Mouse (Mus musculus): ENCODE results near the gene Dnah2. TPM values are rescaled to one million over a fixed set of nuclear protein-coding genes. Genes with fewer than 3 reads are reported as not detected.

Dnah2 gene
- polyA plus RNA-seq, 1 experiment from 2014 or later, result 1.7 TPM

DNA sequence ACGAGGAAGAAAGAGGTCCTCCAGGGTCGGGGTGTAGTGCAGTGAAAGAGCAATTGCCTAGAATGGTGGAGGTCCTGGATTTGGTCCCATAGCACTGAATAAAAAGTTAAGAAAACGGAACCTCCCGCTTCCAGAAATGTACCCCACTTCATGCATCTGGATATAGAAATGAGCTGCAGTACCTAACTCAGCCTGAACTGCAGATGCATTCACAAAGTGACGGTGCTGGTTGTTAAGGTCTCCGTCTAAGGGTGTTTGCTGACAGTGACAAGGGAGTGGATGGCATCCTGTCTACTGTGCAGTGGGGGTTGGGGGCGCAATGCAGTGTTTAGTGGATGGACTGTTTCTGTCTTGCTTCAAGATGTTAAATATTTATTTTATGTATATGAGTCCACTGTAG, 162.2 kb downstream of the Dnah2 start:
- H3K36me3 ChIP-seq (ENCODE audit: poor library complexity, severe bottlenecking), result no peaks in the 10 kb centered on the region
- H3K4me3 ChIP-seq, result no peak overlapping the region
- peaks cover 18% of the 10 kb centered on the region; the same call in 1 of the 2 replicates for H3K4me1 ChIP-seq
- H3K27ac ChIP-seq, result no peak overlapping the region
- no peaks in the 10 kb centered on the region for H3K9me3 ChIP-seq (replicated peaks)
- no peak overlapping the region for H3K4me2 ChIP-seq
- WGBS, result 75% methylated on average over 7 of the region's 7 CpGs
- ATAC-seq, result no peak
- no peaks in the 10 kb centered on the region for H3K27me3 ChIP-seq
- H3K9ac ChIP-seq, result no peak overlapping the region

DNA sequence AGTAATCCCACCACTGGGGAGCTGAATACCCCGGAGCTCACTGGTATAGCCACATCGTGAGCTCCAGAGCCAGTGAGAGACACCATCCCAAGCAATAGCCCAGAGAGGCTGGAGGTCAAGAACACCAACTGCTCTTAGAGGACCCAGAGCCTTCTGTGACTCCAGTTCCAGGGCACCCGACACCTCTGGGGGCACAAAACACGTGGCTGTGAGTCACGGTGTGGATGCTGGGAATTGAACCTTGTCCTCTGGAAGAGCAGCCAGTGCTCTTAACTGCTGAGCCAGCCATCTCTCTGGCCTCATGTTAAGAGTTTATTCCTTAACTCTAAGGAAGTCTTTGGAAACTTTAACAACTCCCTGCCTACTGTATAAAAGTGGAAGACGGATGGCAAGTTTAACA, 163.9 kb downstream of the Dnah2 start:
- 83% methylated on average over 6 of the region's 6 CpGs for WGBS
- Histone ChIP-seq H3K4me1 (peaks cover 14% of the 10 kb centered on the region; the same call in 1 of the 2 replicates), H3K4me2 (no peak overlapping the region), H3K27me3 (no peaks in the 10 kb centered on the region), H3K9ac (no peak overlapping the region), H3K4me3 (no peak overlapping the region), H3K36me3 (ENCODE audit: poor library complexity, severe bottlenecking) (no peaks in the 10 kb centered on the region), H3K27ac (no peak overlapping the region), H3K9me3 (replicated peaks) (no peaks in the 10 kb centered on the region)
- ATAC-seq, result no peak

DNA sequence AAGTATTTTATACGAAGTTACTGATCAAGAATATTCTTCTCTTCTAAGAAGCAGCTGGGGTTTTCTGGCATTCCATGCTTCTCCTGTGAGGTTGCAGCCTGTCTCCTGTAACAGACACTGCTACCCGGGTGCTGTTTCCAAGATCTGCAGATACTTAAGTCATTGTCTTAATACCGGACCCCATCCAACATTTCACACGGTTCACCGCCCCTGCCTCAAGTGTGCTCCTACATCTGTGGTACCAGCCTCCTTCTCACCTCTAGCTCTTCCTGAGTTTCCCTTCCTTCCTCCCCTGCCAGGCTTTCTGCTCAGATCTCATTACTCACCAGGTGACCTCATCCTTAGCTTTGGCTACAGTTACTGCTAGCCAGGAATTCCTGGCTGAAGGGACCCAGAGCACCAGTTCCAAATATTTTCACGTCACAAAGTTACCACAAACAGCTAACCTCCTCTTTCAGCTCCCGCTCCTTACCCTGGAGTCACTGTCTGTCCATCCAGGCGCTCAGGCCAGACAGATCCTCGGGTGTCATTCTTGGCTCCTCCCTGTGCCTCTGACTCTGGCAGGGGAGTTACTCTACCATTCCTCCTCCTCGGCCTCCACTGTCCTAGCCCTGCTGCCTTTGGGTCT, 166.3 kb downstream of the Dnah2 start:
- H3K27ac ChIP-seq, result no peak overlapping the region
- ATAC-seq, result no peak
- H3K9me3 ChIP-seq (replicated peaks), result no peaks in the 10 kb centered on the region
- 71% methylated on average over 10 of the region's 10 CpGs for WGBS
- no peak overlapping the region for H3K4me2 ChIP-seq
- 0 out of 2 replicates have a peak, but pooled peaks cover 9% of the 10 kb centered on the region for H3K4me1 ChIP-seq
- H3K9ac ChIP-seq, result no peak overlapping the region
- H3K36me3 ChIP-seq (ENCODE audit: poor library complexity, severe bottlenecking), result no peaks in the 10 kb centered on the region
- H3K27me3 ChIP-seq, result no peaks in the 10 kb centered on the region
- no peak overlapping the region for H3K4me3 ChIP-seq

DNA sequence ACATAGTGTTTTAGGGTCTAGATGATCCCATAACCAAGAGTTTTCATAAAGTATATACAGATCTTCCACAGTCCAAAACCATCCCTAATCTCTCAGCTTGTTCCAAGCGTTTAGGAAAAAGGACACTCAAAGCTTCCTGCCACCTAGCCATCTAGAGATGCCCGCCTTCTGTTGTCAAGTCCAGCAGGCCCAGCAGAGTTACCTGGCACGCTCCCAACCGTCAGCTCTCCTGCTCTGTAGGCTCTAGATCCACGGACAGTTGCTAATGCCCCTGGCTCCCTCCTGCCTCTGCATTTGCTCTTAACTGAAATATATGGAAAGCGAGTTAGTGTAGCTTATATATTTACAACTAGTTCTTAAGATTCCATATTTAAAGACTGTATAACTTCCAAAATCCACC, 167.6 kb downstream of the Dnah2 start:
- ATAC-seq, result no peak

GRCm38 (mm10) chr11:69379600-69379999, 169.3 kb downstream of the Dnah2 start:
- 94% methylated on average over 3 of the region's 3 CpGs for WGBS
- H3K36me3 ChIP-seq (ENCODE audit: poor library complexity, severe bottlenecking), result no peaks in the 10 kb centered on the region
- H3K9ac ChIP-seq, result no peak overlapping the region
- H3K4me3 ChIP-seq, result no peak overlapping the region
- no peak for ATAC-seq
- no peaks in the 10 kb centered on the region for H3K9me3 ChIP-seq (replicated peaks)
- no peak overlapping the region for H3K4me2 ChIP-seq
- H3K27ac ChIP-seq, result no peak overlapping the region
- no peaks in the 10 kb centered on the region for H3K27me3 ChIP-seq
- 0 out of 2 replicates have a peak, but pooled peaks cover 9% of the 10 kb centered on the region for H3K4me1 ChIP-seq

More for the DNA sequence above, 167.6 kb downstream of the Dnah2 start:
- H3K9ac ChIP-seq, result no peak overlapping the region
- H3K36me3 ChIP-seq (ENCODE audit: poor library complexity, severe bottlenecking), result no peaks in the 10 kb centered on the region
- H3K4me1 ChIP-seq, result 0 out of 2 replicates have a peak, but pooled peaks cover 9% of the 10 kb centered on the region
- 81% methylated on average over 6 of the region's 6 CpGs for WGBS
- no peaks in the 10 kb centered on the region for H3K27me3 ChIP-seq
- no peak overlapping the region for H3K4me2 ChIP-seq
- H3K27ac ChIP-seq, result no peak overlapping the region
- no peak overlapping the region for H3K4me3 ChIP-seq
- no peaks in the 10 kb centered on the region for H3K9me3 ChIP-seq (replicated peaks)

DNA sequence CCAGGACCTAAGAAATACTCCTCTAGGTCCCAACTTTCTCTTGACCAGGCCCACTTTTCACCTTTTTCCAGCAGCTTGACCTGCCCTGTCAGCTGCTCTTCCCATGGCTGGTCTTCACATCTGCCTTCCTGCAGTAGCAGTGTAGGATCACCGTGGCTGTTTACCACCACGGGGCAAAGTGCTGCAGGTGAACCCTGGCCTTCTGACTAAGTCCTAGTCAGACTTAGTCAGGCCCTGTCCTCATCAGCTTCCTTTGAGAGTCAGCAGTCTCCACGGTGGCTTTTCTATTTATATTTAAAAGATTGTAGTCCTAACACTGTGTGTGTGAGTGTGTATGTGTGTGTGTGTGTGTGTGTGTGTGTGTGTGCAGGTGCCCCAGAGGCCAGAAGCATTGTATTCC, 171.1 kb downstream of the Dnah2 start:
- ATAC-seq, result no peak
- peaks cover 16% of the 10 kb centered on the region; the same call in 1 of the 2 replicates for H3K4me1 ChIP-seq
- no peak overlapping the region for H3K4me3 ChIP-seq
- 81% methylated on average over 3 of the region's 3 CpGs for WGBS
- H3K4me2 ChIP-seq, result no peak overlapping the region
- no peak overlapping the region for H3K27ac ChIP-seq
- no peak overlapping the region for H3K9ac ChIP-seq
- no peaks in the 10 kb centered on the region for H3K27me3 ChIP-seq
- 0 out of 2 replicates have a peak, but pooled peaks cover 3% of the 10 kb centered on the region for H3K36me3 ChIP-seq (ENCODE audit: poor library complexity, severe bottlenecking)
- H3K9me3 ChIP-seq (replicated peaks), result no peaks in the 10 kb centered on the region

- no peak for ATAC-seq
- Histone ChIP-seq H3K9ac (no peak overlapping the region), H3K9me3 (replicated peaks) (no peaks in the 10 kb centered on the region), H3K4me3 (no peak overlapping the region), H3K27me3 (no peaks in the 10 kb centered on the region), H3K27ac (no peak overlapping the region), H3K36me3 (ENCODE audit: poor library complexity, severe bottlenecking) (0 out of 2 replicates have a peak, but pooled peaks cover 5% of the 10 kb centered on the region), H3K4me1 (peaks cover 30% of the 10 kb centered on the region), H3K4me2 (no peak overlapping the region)
- 85% methylated on average over 4 of the region's 4 CpGs for WGBS
Observed at GRCm38 (mm10) chr11:69375646-69376045, 173.3 kb downstream of the Dnah2 start.

GRCm38 (mm10) chr11:69373223-69373965, 175.5 kb downstream of the Dnah2 start:
- Histone ChIP-seq H3K4me2 (no peak overlapping the region), H3K27ac (peak overlapping the region; percentile 85; the same call in 1 of the 2 replicates), H3K9me3 (replicated peaks) (no peaks in the 10 kb centered on the region), H3K9ac (no peak overlapping the region), H3K4me3 (no peak overlapping the region), H3K36me3 (ENCODE audit: poor library complexity, severe bottlenecking) (0 out of 2 replicates have a peak, but pooled peaks cover 5% of the 10 kb centered on the region), H3K4me1 (peaks cover 39% of the 10 kb centered on the region), H3K27me3 (no peaks in the 10 kb centered on the region)
- ATAC-seq, result no peak
- 93% methylated on average over 16 of the region's 16 CpGs for WGBS

DNA sequence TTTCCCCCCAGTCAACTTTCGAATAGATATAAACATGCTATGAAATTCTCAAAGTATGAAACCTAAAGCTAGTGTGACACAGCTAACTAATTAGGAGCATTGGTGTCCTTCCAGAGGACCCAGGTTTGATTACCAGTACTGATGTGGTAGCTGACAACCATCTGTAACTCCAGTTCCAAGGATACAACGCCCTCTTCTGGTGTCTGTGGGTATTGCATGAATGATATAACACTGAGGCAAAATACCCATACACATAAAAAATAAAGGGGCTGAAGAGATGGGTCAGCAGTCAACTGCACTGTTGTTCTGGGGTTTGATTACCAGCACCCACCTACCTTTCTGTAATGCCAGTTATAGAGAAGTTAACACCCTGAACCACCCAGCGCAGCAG, 176.1 kb downstream of the Dnah2 start:
- no peak for ATAC-seq
- Histone ChIP-seq H3K27me3 (no peaks in the 10 kb centered on the region), H3K36me3 (ENCODE audit: poor library complexity, severe bottlenecking) (0 out of 2 replicates have a peak, but pooled peaks cover 5% of the 10 kb centered on the region), H3K27ac (peak overlapping the region; percentile 85), H3K4me3 (no peak overlapping the region), H3K4me2 (no peak overlapping the region), H3K9ac (no peak overlapping the region), H3K4me1 (peaks cover 43% of the 10 kb centered on the region), H3K9me3 (replicated peaks) (no peaks in the 10 kb centered on the region)
- WGBS, result 66% methylated on average over 3 of the region's 3 CpGs

GRCm38 (mm10) chr11:69372056-69372779, 176.7 kb downstream of the Dnah2 start:
- H3K9me3 ChIP-seq (replicated peaks), result no peaks in the 10 kb centered on the region
- H3K4me1 ChIP-seq, result peaks cover 48% of the 10 kb centered on the region
- peak; percentile 26; the same call in 1 of the 2 replicates for ATAC-seq
- peak overlapping the region; percentile 45 for H3K4me2 ChIP-seq
- H3K9ac ChIP-seq, result no peak overlapping the region; the same call in 1 of the 2 replicates
- peak overlapping the region; percentile 85 for H3K27ac ChIP-seq
- peak overlapping the region; percentile 18 for H3K4me3 ChIP-seq
- 0 out of 2 replicates have a peak, but pooled peaks cover 5% of the 10 kb centered on the region for H3K36me3 ChIP-seq (ENCODE audit: poor library complexity, severe bottlenecking)
- WGBS, result 46% methylated on average over 12 of the region's 12 CpGs
- no peaks in the 10 kb centered on the region for H3K27me3 ChIP-seq

DNA sequence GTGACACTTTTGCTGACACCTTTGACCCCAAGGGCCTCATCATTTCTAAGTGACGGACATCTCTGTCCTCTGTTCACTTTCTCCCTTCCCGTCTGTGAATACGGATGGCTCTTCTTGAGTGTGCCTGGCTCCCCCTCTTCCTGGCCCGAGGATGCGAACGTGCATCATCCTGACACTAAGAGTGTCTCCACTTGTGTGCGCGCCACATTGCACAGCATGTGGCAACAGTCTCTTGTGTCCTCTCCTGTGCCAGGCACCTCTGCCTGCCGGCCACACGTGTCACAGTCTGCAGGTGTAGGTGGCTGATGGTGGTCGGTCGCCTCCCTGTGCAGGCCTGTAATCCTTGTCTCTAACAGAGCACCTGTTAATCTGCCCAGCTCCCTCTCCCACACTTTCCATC, 177.3 kb downstream of the Dnah2 start:
- H3K4me3 ChIP-seq, result peak overlapping the region; percentile 18
- peak overlapping the region; percentile 45 for H3K4me2 ChIP-seq
- peak overlapping the region; percentile 85 for H3K27ac ChIP-seq
- peak; percentile 25; the same call in 1 of the 2 replicates for ATAC-seq
- WGBS, result 32% methylated on average over 12 of the region's 12 CpGs
- no peaks in the 10 kb centered on the region for H3K9me3 ChIP-seq (replicated peaks)
- no peaks in the 10 kb centered on the region for H3K27me3 ChIP-seq
- 0 out of 2 replicates have a peak, but pooled peaks cover 5% of the 10 kb centered on the region for H3K36me3 ChIP-seq (ENCODE audit: poor library complexity, severe bottlenecking)
- H3K4me1 ChIP-seq, result peaks cover 51% of the 10 kb centered on the region
- peak overlapping the region; percentile 30; the same call in 1 of the 2 replicates for H3K9ac ChIP-seq
